Mouse (Mus musculus) c-Kit-positive CD71-positive TER-119-positive erythroid progenitor cells, embryonic 14.5 days (primary cell): ENCODE data around the gene Bpnt1.

Experiments
- DNase-seq: peaks from one replicate; pipeline ENCODE4 v3.0.0-alpha.2; 2013; ENCODE audit warnings: low spot score

Gene Bpnt1

GRCm38 (mm10) chr1:185405921-185406320, 74.0 kb downstream of the Bpnt1 start:
- DNase-seq: no peak
